Mouse (Mus musculus): ENCODE results near the gene St3gal6.

- no peak for TF ChIP-seq EP300 (IDR thresholded peaks at IDR 0.05; ENCODE audit: insufficient read depth, low read depth, low read length)
- no peak for TF ChIP-seq CTCF (IDR thresholded peaks at IDR 0.05)
Measured at GRCm38 (mm10) chr16:58465412-58465811, 58.6 kb downstream of the St3gal6 start.

Measured in heart, adult 2 months (tissue).